Mouse (Mus musculus): ENCODE measurements at regions not wholly inside any gene's neighbourhood (a gene's known extent, or its start where the extent isn't known, plus 50 kb on each side); places are given as distances from the start of the nearest gene placed in this dataset.

GRCm38 (mm10) chr13:16668652-16669051 is 657.0 kb downstream of the Inhba start:
- DNase-seq (ENCODE audit: low spot score in 2 of 2), result no peak

GRCm38 (mm10) chr13:16669281-16669680 is 657.6 kb downstream of the Inhba start:
- DNase-seq (ENCODE audit: low spot score in 2 of 2), result no peak

- DNase-seq (ENCODE audit: low spot score in 2 of 2), result no peak
These were observed 658.5 kb downstream of the Inhba start for GRCm38 (mm10) chr13:16670047-16670733.

- DNase-seq (ENCODE audit: low spot score in 2 of 2), result no peak
These were observed 659.1 kb downstream of the Inhba start for GRCm38 (mm10) chr13:16670736-16671135.

- DNase-seq (ENCODE audit: low spot score in 2 of 2), result no peak
These were observed 665.2 kb downstream of the Inhba start for GRCm38 (mm10) chr13:16676873-16677272.

- no peak for DNase-seq (ENCODE audit: low spot score in 2 of 2)
These were observed 666.8 kb downstream of the Inhba start for GRCm38 (mm10) chr13:16678246-16679024.

GRCm38 (mm10) chr13:16694201-16694600 is 682.5 kb downstream of the Inhba start:
- no peak for DNase-seq (ENCODE audit: low spot score in 2 of 2)

- DNase-seq (ENCODE audit: low spot score in 2 of 2), result no peak
These were observed 689.3 kb downstream of the Inhba start for GRCm38 (mm10) chr13:16700934-16701333.

GRCm38 (mm10) chr13:16702138-16702537 is 690.5 kb downstream of the Inhba start:
- no peak for DNase-seq (ENCODE audit: low spot score in 2 of 2)

- no peak for DNase-seq (ENCODE audit: low spot score in 2 of 2)
These were observed 693.8 kb downstream of the Inhba start for GRCm38 (mm10) chr13:16705217-16706104.

GRCm38 (mm10) chr13:16706105-16706442 is 694.4 kb downstream of the Inhba start:
- no peak for DNase-seq (ENCODE audit: low spot score in 2 of 2)

GRCm38 (mm10) chr13:16715296-16715960 is 703.8 kb downstream of the Inhba start:
- DNase-seq (ENCODE audit: low spot score in 2 of 2), result no peak

GRCm38 (mm10) chr13:16716340-16716739 is 704.7 kb downstream of the Inhba start:
- DNase-seq (ENCODE audit: low spot score in 2 of 2), result no peak

- no peak for DNase-seq (ENCODE audit: low spot score in 2 of 2)
These were observed 705.4 kb downstream of the Inhba start for GRCm38 (mm10) chr13:16716796-16717749.

- no peak for DNase-seq (ENCODE audit: low spot score in 2 of 2)
These were observed 708.4 kb downstream of the Inhba start for GRCm38 (mm10) chr13:16720090-16720489.

- DNase-seq (ENCODE audit: low spot score in 2 of 2), result no peak
These were observed 713.7 kb downstream of the Inhba start for GRCm38 (mm10) chr13:16725350-16725749.

- DNase-seq (ENCODE audit: low spot score in 2 of 2), result no peak
These were observed 726.7 kb downstream of the Inhba start for GRCm38 (mm10) chr13:16738313-16738712.

GRCm38 (mm10) chr13:16739563-16739962 is 727.9 kb downstream of the Inhba start:
- no peak for DNase-seq (ENCODE audit: low spot score in 2 of 2)

- no peak for DNase-seq (ENCODE audit: low spot score in 2 of 2)
These were observed 732.6 kb downstream of the Inhba start for GRCm38 (mm10) chr13:16744237-16744636.

- no peak for DNase-seq (ENCODE audit: low spot score in 2 of 2)
These were observed 734.0 kb downstream of the Inhba start for GRCm38 (mm10) chr13:16745644-16746043.

GRCm38 (mm10) chr13:16746451-16746850 is 734.8 kb downstream of the Inhba start:
- no peak for DNase-seq (ENCODE audit: low spot score in 2 of 2)
